Mouse (Mus musculus) forebrain, embryonic 10.5 days (tissue): ENCODE data around the gene Pex3. TPM values are rescaled to one million over a fixed set of nuclear protein-coding genes. Genes with fewer than 3 reads are reported as not detected.
A peak's percentile ranks its signal among the peaks of the same experiment; 100 is the strongest.

Source experiments
- DNase-seq: peaks from one replicate; pipeline ENCODE4 v3.0.0-alpha.2; 2017; ENCODE audit warnings: low spot score; ENCODE audit errors: extremely low spot score
- H3K27ac ChIP-seq: fragments of 300-500 bp; sonication (generic); 2 replicates; pipeline ENCODE4 v1.5.1; 2016; ENCODE audit warnings: mild to moderate bottlenecking
- H3K27me3 ChIP-seq: fragments of 300-500 bp; sonication (generic); 2 replicates; pipeline ENCODE4 v1.6.1; 2016; ENCODE audit warnings: mild to moderate bottlenecking; ENCODE audit not compliant: poor library complexity, severe bottlenecking
- H3K36me3 ChIP-seq: fragments of 300-500 bp; sonication (generic); replicated peaks from 2 replicates; pipeline ENCODE4 v1.6.1; 2016; ENCODE audit warnings: mild to moderate bottlenecking, moderate library complexity
- H3K4me1 ChIP-seq: fragments of 300-500 bp; sonication (generic); 2 replicates; pipeline ENCODE4 v1.6.1; 2016
- H3K4me3 ChIP-seq: fragments of 300-500 bp; sonication (generic); 2 replicates; pipeline ENCODE4 v1.5.1; 2016; ENCODE audit warnings: mild to moderate bottlenecking, moderate library complexity
- H3K9me3 ChIP-seq: fragments of 300-500 bp; sonication (generic); 2 replicates; pipeline ENCODE4 v1.6.1; 2016; ENCODE audit warnings: mild to moderate bottlenecking, moderate library complexity
- WGBS: fragments of 180-500 bp; shearing (Covaris S2); methylation state at CpG from one replicate; pipeline ENCODE4 v1.1.7; 2016; 5-methylcytosine and 5-hydroxymethylcytosine counted together
- polyA plus RNA-seq: library from polyadenylated mRNA; unstranded; fragments of >200 nt; fragmentation: Nextera tagmentation; extraction: Ambion mirVana; gene quantifications from 2 replicates; pipeline ENCODE4 v1.2.1, GENCODE M21; 2016

Gene Pex3
- polyA plus RNA-seq, 1 experiment from 2014 or later = 16.3 TPM

DNA sequence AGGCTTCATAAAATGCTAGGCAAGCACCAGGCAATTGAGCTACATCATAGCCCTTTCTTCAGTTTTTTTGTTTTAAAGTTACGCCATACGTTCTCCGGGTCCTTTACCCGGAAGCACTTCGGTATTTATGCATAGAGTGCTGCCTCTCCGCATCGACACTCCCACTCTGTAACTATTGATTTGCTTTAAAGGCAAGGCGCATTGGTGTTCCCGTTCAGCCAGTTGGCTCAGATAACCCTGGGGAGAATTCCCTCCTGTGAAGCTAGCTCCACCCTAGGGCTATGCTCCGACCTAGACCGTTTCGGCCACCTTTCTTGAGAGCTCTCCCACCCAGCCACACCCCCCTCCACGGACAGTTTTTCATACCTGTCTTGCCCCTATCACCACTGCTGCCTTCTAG, 13.5 kb upstream of the Pex3 start:
- Histone ChIP-seq H3K9me3 (no peaks in the 10 kb centered on the region), H3K36me3 (peaks cover 27% of the 10 kb centered on the region), H3K4me3 (no peak overlapping the region), H3K27ac (no peak overlapping the region), H3K27me3 (peaks cover 40% of the 10 kb centered on the region), H3K4me1 (peaks cover 11% of the 10 kb centered on the region)
- no peak for DNase-seq
- WGBS = 75% methylated on average over 13 of the region's 13 CpGs

DNA sequence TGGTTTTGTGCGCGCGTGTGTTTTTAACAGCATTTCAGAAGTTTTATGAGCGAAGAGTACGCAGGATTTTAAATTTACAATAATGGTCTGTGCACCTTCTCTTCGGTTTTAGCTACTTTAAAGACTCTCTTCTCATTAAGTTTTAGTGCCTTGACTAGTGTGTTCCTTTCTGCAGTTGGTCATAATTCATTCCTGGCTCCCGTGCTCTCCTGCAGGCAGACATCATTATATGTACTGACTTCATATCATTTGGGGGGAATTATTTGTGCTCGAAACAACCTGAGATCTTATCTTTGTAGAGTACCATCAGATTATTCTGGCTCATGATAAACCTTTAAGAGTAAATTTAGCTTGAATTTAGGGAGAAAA, 12.1 kb upstream of the Pex3 start:
- Histone ChIP-seq H3K9me3 (no peaks in the 10 kb centered on the region), H3K27ac (no peak overlapping the region), H3K27me3 (peaks cover 33% of the 10 kb centered on the region), H3K4me1 (peaks cover 8% of the 10 kb centered on the region), H3K4me3 (peak overlapping the region; percentile 25), H3K36me3 (peaks cover 39% of the 10 kb centered on the region)
- 69% methylated on average over 8 of the region's 8 CpGs for whole genome bisulfite sequencing
- no peak for DNase-seq

DNA sequence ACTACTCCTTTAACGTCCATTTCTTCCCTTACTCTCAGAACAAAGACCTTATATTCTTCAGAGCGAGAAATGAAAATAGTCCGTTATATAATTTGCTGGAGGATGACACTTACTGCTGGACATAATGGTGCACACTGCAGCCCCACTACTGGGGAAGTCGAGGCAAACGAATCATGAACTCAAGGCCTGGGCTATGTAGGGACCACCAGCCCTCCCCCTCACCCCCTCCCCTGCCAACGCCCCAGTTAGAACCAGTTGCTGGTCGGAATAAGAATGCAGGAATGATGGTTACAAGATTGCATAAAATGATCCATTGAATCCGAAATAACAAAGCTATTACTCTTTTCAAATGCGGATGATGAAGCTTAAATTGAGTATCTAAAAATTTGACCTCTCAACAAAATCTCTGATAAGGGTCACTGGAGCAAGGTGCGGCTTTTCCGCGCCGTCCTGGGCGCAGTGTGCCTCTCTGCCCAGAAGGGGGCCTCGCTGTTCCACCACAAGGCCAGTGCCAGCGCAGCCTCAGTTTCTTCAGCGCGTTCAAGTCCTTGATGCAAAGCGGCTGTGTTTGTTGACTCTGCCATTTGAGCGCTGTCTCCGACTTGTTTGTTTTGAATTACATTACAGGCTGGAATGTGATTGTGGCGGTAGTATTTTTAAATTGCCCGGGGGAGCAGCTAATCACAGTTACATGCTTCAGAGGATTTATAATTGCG, 11.6 kb upstream of the Pex3 start:
- peak; percentile 66 for DNase-seq
- H3K4me3 ChIP-seq = peak overlapping the region; percentile 25
- peaks cover 33% of the 10 kb centered on the region for H3K27me3 ChIP-seq
- peaks cover 5% of the 10 kb centered on the region; the same call in 1 of the 2 replicates for H3K4me1 ChIP-seq
- no peak overlapping the region for H3K27ac ChIP-seq
- 27% methylated on average over 24 of the region's 24 CpGs for WGBS
- no peaks in the 10 kb centered on the region for H3K9me3 ChIP-seq
- peaks cover 42% of the 10 kb centered on the region for H3K36me3 ChIP-seq

DNA sequence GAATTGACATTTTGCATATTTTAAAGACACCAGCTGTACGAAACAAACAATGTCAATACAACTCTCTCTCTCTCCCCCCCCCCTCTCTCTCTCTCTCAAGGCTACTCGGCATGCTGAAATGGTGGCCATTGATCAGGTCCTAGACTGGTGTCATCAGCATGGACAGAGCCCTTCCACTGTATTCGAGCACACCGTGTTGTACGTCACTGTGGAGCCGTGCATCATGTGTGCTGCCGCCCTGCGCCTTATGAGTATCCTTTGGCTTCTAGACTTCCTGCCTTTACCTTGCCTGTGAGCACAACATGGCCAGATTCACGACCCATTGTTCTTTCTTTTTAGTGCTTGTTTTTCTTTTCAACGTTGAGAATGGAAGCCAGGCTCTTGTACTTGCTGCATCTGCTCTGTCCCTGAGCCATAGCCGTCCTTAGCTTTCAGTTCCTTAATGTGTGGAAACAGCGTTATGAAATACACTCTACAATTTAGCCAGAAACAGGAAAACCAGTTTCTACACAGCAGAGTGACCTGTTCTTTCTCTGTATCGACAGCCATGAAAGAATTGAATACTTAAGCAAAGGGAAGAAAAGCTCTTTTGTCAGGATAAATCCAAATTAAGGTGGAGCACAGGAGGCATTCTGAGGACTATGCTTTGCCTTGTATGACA, 7.2 kb upstream of the Pex3 start:
- H3K27ac ChIP-seq = no peak overlapping the region
- H3K9me3 ChIP-seq = no peaks in the 10 kb centered on the region
- peaks cover 52% of the 10 kb centered on the region for H3K36me3 ChIP-seq
- H3K27me3 ChIP-seq = no peaks in the 10 kb centered on the region
- H3K4me1 ChIP-seq = peaks cover 5% of the 10 kb centered on the region; the same call in 1 of the 2 replicates
- no peak overlapping the region for H3K4me3 ChIP-seq
- WGBS = 93% methylated on average over 13 of the region's 13 CpGs
- no peak for DNase-seq

DNA sequence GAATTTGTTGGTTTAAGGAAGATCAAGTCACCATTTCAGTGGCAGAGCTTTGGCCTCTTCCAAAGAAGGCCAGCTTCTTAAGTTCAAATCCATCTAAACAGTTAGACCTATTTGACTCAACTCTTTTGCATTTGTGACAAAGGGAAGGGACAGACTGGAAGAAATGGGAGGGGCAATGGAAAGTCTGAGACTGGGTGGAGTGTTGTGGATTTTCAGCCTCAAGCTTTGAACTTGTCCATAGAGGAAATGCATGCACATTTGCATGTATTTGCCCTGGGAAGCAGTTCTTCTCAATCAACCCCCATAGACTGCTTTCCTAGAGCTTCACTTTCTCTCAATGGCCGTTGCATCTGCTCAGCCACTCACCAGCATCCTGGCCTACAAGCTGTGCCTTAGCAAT, 1.4 kb upstream of the Pex3 start:
- Histone ChIP-seq H3K36me3 (peaks cover 11% of the 10 kb centered on the region; the same call in 1 of the 2 replicates), H3K9me3 (no peaks in the 10 kb centered on the region), H3K27me3 (no peaks in the 10 kb centered on the region), H3K4me1 (peaks cover 14% of the 10 kb centered on the region), H3K27ac (no peak overlapping the region), H3K4me3 (no peak overlapping the region)
- DNase-seq = no peak
- WGBS = 81% methylated on average over 1 of the region's 1 CpGs

DNA sequence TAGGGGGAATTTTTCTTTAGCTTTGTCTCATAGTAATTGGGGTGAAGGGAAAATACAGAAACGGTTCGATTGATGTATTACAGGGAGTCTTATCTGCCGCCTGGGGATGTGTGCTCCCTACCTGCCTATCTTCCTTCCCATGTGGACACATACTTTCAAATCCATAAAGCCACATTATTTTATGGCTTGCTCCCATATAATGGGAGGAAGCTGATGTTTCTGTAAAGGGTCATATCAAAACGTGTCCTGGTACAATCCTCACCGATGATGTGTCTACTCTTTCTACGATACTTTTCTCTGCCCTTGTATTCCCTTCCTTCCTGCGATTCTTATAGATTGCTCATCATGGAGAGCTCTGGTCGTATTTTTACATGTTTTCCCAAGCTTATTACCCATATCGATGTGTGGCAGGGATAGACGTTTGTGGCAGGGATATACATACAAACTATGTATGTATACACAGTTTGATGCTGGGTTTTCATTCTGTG, 600 bp upstream of the Pex3 start:
- 35% methylated on average over 10 of the region's 10 CpGs for WGBS
- no peak for DNase-seq
- H3K4me3 ChIP-seq = peak overlapping the region; percentile 79
- H3K27me3 ChIP-seq = no peaks in the 10 kb centered on the region
- peaks cover 8% of the 10 kb centered on the region; the same call in 1 of the 2 replicates for H3K36me3 ChIP-seq
- peak overlapping the region; percentile 89 for H3K27ac ChIP-seq
- H3K4me1 ChIP-seq = peaks cover 14% of the 10 kb centered on the region
- no peaks in the 10 kb centered on the region for H3K9me3 ChIP-seq

DNA sequence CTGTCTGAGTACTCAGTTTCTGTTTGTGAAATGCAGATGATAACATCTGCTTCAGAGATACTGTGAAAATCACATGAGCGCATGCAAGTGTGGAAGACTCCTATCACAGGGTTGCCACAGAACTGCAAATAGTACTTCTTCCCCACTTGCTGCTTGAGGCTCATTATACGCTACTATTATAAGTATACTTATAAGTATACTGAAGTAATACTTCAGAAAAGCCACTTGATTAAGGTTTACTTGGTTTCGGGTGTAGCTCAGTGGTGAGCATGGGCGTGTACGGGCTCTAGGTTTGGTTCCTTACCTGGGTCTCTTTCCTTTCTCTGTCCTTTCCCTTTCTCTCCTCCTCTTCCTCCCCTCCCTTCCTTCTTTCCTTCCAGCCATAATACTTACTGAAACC, 11.2 kb downstream of the Pex3 start:
- Histone ChIP-seq H3K27me3 (no peaks in the 10 kb centered on the region), H3K27ac (no peak overlapping the region), H3K4me1 (no peaks in the 10 kb centered on the region), H3K9me3 (no peaks in the 10 kb centered on the region), H3K36me3 (peaks cover 19% of the 10 kb centered on the region), H3K4me3 (no peak overlapping the region)
- no peak for DNase-seq
- WGBS = 95% methylated on average over 5 of the region's 5 CpGs

DNA sequence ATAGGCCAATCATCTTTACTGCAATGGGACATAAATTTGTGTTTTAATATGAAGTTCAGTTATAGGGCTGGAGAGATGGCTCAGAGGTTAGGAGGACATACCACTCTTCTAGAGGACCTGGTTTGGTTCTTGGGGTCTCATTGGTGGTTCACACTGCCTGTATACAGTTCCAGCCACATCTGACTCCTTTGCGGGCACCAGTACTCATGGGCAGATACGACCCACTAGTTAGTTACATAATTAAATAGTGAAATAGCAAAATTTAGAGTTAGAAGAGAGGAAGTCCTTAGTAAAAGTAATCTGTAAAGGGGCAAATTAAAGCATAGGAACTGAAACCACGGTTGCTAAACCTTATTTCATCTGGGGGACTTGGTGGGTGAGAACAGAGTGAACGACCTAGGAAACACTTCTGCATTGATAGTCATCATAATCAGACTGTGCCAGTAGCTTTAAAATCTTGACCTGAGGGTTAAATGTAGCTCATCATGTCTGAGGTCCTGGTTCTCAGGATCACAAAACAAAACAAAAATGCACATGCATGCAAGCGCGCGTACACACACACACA, 13.1 kb downstream of the Pex3 start:
- WGBS = 95% methylated on average over 7 of the region's 7 CpGs
- DNase-seq = no peak
- no peaks in the 10 kb centered on the region for H3K4me1 ChIP-seq

DNA sequence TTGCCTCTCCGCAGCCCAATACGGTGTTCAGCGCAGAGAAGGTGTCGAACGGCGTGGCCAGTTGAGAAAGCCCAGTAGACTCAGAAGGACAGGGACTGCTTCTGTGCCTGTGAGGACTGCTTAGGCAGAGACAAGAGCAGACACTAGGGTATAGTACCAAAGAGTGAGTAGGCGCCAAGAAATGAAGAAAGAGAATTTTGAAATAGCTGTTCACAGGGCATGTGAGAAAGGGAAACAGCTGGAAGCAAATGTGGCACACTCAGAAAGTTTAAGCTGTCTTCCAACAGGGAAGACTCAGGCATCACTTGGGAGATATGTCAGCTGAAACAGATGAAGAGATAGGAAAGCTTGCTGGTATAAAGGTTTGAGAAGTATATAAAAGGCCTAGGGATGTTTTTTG, 16.2 kb downstream of the Pex3 start:
- Histone ChIP-seq H3K27ac (no peak overlapping the region), H3K4me1 (no peaks in the 10 kb centered on the region), H3K4me3 (no peak overlapping the region), H3K36me3 (peaks cover 41% of the 10 kb centered on the region), H3K27me3 (no peaks in the 10 kb centered on the region), H3K9me3 (no peaks in the 10 kb centered on the region)
- 97% methylated on average over 7 of the region's 7 CpGs for WGBS
- no peak for DNase-seq

More for the DNA sequence above, 13.1 kb downstream of the Pex3 start:
- Histone ChIP-seq H3K27me3 (no peaks in the 10 kb centered on the region), H3K4me3 (no peak overlapping the region), H3K36me3 (peaks cover 23% of the 10 kb centered on the region), H3K27ac (no peak overlapping the region), H3K9me3 (no peaks in the 10 kb centered on the region)

DNA sequence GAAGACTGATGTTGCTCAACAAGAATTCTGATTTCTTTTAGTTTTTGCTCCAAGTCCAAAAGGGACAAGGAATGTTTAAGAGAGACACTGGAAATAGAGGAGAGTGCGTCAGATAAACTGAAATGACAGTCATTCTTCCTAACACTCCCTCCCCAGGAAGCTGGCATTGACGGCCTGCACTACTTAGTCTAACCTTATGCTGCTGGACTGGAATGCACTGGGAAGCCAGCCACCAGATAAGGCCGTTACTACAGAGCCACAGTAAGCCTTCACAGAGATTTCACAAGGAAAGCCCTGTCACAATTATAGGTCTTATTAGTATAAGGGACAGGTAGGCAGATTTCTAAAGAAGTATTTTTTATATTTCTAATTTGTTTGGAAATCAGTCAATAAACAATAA, 18.2 kb downstream of the Pex3 start:
- no peak overlapping the region for H3K27ac ChIP-seq
- H3K36me3 ChIP-seq = peaks cover 53% of the 10 kb centered on the region
- no peak overlapping the region for H3K4me3 ChIP-seq
- 93% methylated on average over 3 of the region's 3 CpGs for WGBS
- no peaks in the 10 kb centered on the region for H3K27me3 ChIP-seq
- no peak for DNase-seq
- no peaks in the 10 kb centered on the region for H3K4me1 ChIP-seq
- H3K9me3 ChIP-seq = no peaks in the 10 kb centered on the region

DNA sequence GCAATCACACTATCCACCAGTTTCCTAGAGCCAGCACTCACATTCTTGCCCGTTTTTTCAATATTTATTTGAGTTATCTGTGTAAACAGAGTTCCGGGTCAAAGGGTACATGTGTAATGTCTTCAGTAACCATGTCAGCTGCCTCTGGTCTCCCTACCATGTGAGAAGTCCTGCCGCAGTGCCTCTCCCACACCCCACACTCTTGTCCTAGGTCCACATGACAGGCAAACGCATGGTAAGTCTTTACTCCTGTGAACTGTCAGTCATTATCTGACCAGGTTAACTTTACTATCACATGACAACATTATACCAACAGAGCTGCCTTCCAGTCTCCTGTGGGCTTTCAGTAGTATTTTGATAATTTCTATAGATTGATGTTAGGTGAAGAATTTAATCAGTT, 24.8 kb downstream of the Pex3 start:
- Histone ChIP-seq H3K4me3 (no peak overlapping the region), H3K9me3 (no peaks in the 10 kb centered on the region), H3K27me3 (no peaks in the 10 kb centered on the region), H3K27ac (no peak overlapping the region), H3K4me1 (no peaks in the 10 kb centered on the region), H3K36me3 (peaks cover 45% of the 10 kb centered on the region)
- no peak for DNase-seq
- WGBS = 92% methylated on average over 4 of the region's 4 CpGs

DNA sequence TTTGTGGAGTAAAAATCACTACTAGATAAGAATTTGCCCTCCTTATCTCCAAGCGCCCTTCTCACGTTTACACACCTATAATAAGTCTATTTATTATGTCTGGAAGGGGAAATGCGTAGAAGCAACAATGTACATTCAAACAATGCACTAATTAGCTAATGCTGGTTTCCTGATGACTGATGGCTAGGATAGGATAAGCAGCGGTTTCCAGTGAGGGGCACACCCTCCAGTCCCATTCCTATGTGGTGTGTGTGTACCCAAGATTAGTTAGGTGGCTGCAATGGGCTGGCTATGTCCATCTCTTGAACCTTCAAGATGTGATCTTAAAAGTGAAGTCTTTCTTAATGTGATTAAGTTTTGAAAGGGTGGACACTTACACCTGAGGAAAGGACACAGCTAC, 31.1 kb downstream of the Pex3 start:
- no peak overlapping the region for H3K27ac ChIP-seq
- no peak overlapping the region for H3K4me3 ChIP-seq
- H3K4me1 ChIP-seq = no peaks in the 10 kb centered on the region
- no peaks in the 10 kb centered on the region for H3K9me3 ChIP-seq
- no peaks in the 10 kb centered on the region for H3K27me3 ChIP-seq
- WGBS = 90% methylated on average over 4 of the region's 4 CpGs
- no peak for DNase-seq
- peaks cover 7% of the 10 kb centered on the region; the same call in 1 of the 2 replicates for H3K36me3 ChIP-seq

DNA sequence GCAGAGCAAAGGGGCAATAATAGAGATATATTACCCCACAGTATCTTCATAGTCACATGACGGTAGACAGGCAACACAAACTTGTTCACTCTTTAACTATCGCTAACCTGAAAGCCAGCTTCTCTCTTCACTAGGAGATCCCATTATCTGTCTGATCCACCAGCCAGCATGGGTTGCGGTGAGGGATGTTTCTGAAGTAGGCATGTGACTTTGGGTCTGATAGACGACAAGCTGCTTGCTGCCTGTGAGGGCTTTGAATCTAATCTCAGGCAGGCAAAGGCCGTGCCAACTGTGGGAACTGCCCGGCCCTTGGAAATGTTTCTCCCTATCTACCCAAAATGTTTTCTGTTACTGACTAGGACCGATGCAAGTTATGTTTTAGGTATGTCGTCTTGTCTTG, 50.6 kb downstream of the Pex3 start:
- WGBS = 90% methylated on average over 8 of the region's 8 CpGs
- Histone ChIP-seq H3K27me3 (peaks cover 11% of the 10 kb centered on the region), H3K9me3 (no peaks in the 10 kb centered on the region), H3K36me3 (peaks cover 12% of the 10 kb centered on the region), H3K27ac (no peak overlapping the region), H3K4me1 (peaks cover 15% of the 10 kb centered on the region), H3K4me3 (no peak overlapping the region)
- DNase-seq = no peak
